Mouse (Mus musculus) heart, embryonic 14.5 days (tissue): ENCODE data around the gene Adipoq. TPM values are rescaled to one million over a fixed set of nuclear protein-coding genes. Genes with fewer than 3 reads are reported as not detected.

Experiments
- ATAC-seq: fragments of 200-750 bp; cut with Nextera tagmentation; 2 replicates; pipeline ENCODE4 v1.8.0; 2017; ENCODE audit warnings: low read depth, moderate TSS enrichment; ENCODE audit not compliant: insufficient number of reproducible peaks, insufficient read depth, low FRiP score
- H3K27ac ChIP-seq, 2 experiments: fragments of 200-500 bp in 1 of 2; fragments of 300-500 bp in 1 of 2; sonication (generic) in 1 of 2; replicated peaks in 1 of 2; 2 replicates each; pipeline ENCODE4 v1.5.1; 2012 to 2014; ENCODE audit warnings: low read depth in 2 of 2, low read length in 2 of 2, control low read depth in 1 of 2, mild to moderate bottlenecking in 1 of 2, mixed read lengths in 1 of 2; ENCODE audit not compliant: control insufficient read depth in 1 of 2, insufficient read depth in 1 of 2
- H3K27me3 ChIP-seq: fragments of 300-500 bp; sonication (generic); 2 replicates; pipeline ENCODE4 v1.6.1; 2014; ENCODE audit warnings: mild to moderate bottlenecking, low read length, control low read depth; ENCODE audit not compliant: control insufficient read depth, insufficient read depth
- H3K36me3 ChIP-seq: fragments of 300-500 bp; sonication (generic); 2 replicates; pipeline ENCODE4 v1.6.1; 2014; ENCODE audit warnings: mild to moderate bottlenecking, control low read depth, low read length, mixed read lengths; ENCODE audit not compliant: control insufficient read depth, insufficient read depth
- H3K4me1 ChIP-seq, 2 experiments: fragments of 200-500 bp in 1 of 2; fragments of 300-500 bp in 1 of 2; sonication (generic) in 1 of 2; 2 replicates each; pipeline ENCODE4 v1.6.1; 2012 to 2014; ENCODE audit warnings: low read length in 2 of 2, control low read depth in 1 of 2, mixed read lengths in 1 of 2; ENCODE audit not compliant: control insufficient read depth in 2 of 2, insufficient read depth in 2 of 2
- H3K4me2 ChIP-seq: fragments of 300-500 bp; sonication (generic); 2 replicates; pipeline ENCODE4 v1.6.1; 2014; ENCODE audit warnings: mild to moderate bottlenecking, low read length
- H3K4me3 ChIP-seq, 2 experiments: fragments of 200-500 bp in 1 of 2; fragments of 300-500 bp in 1 of 2; sonication (generic) in 1 of 2; 2 replicates each; pipeline ENCODE4 v1.5.1; 2012 to 2014; ENCODE audit warnings: low read length in 2 of 2, mild to moderate bottlenecking in 2 of 2, control low read depth in 1 of 2, low read depth in 1 of 2, moderate library complexity in 1 of 2; ENCODE audit not compliant: control insufficient read depth in 1 of 2, insufficient read depth in 1 of 2
- H3K9ac ChIP-seq: fragments of 300-500 bp; sonication (generic); 2 replicates; pipeline ENCODE4 v1.6.1; 2014; ENCODE audit warnings: mild to moderate bottlenecking, low read length
- H3K9me3 ChIP-seq: fragments of 300-500 bp; sonication (generic); 2 replicates; pipeline ENCODE4 v1.6.1; 2016; ENCODE audit warnings: low read length, control low read depth; ENCODE audit not compliant: control insufficient read depth
- WGBS: fragments of 180-500 bp; shearing (Covaris S2); extraction: QIAGEN DNeasy Blood & Tissue Kit; methylation state at CpG from one replicate; pipeline ENCODE4 v1.1.7; 2014; 5-methylcytosine and 5-hydroxymethylcytosine counted together
- polyA plus RNA-seq: library from polyadenylated mRNA; unstranded; fragments of >200 nt; fragmentation: Nextera tagmentation; extraction: Ambion mirVana; gene quantifications from 2 replicates; pipeline ENCODE4 v1.2.1, GENCODE M21; 2014

Gene Adipoq
- polyA plus RNA-seq, 1 experiment from 2014 or later, result 0.15 TPM

DNA sequence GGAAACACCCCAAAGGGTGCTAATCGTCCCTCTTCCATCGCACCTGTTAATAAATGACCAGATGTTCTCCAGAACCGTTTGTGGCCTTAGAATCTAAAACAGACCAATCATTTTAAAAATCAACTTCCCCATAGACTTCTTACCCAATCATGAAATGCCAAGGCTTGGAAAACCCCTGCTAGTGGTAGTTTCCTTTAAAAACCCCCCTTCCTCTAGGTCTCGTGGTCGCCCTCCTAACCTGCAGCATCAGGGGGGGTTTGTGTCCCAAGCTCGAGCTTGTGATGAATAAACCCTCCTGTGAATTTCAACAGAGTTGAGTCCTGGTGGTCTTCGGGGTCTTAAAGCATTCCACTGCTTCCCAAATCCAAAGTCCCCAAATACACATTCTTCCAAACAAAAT lies 41.6 kb downstream of the Adipoq start:
- Histone ChIP-seq H3K27me3 (no peaks in the 10 kb centered on the region), H3K9ac (no peak overlapping the region), H3K4me3 (no peak overlapping the region), H3K9me3 (peaks cover 5% of the 10 kb centered on the region; the same call in 1 of the 2 replicates), H3K36me3 (no peaks in the 10 kb centered on the region), H3K4me1 (no peaks in the 10 kb centered on the region), H3K27ac (no peak overlapping the region), H3K4me2 (no peak overlapping the region)
- WGBS, result 66% methylated on average over 7 of the region's 7 CpGs
- no peak for ATAC-seq

DNA sequence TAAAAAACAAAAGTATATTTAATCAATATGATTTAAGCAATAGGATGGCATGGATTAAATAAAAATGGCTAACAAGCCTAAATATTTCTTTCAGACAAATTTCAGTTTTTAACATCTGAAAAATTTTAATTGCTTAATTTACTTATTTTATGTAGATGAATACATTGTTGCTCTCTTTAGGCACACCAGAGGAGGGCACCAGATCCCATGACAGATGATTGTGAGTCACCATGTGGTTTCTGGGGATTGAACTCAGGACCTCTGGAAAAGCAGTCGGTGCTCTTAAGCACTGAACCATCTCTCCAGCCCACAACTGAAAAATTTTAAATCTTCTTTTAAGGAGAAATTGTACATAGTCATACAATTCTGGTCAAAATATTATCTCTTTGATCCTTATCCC lies 43.3 kb downstream of the Adipoq start:
- Histone ChIP-seq H3K4me1 (no peaks in the 10 kb centered on the region), H3K27ac (no peak overlapping the region), H3K4me2 (no peak overlapping the region), H3K4me3 (no peak overlapping the region), H3K9ac (no peak overlapping the region), H3K9me3 (peaks cover 5% of the 10 kb centered on the region; the same call in 1 of the 2 replicates), H3K36me3 (no peaks in the 10 kb centered on the region), H3K27me3 (no peaks in the 10 kb centered on the region)
- ATAC-seq, result no peak
- WGBS, result 83% methylated on average over 1 of the region's 1 CpGs

DNA sequence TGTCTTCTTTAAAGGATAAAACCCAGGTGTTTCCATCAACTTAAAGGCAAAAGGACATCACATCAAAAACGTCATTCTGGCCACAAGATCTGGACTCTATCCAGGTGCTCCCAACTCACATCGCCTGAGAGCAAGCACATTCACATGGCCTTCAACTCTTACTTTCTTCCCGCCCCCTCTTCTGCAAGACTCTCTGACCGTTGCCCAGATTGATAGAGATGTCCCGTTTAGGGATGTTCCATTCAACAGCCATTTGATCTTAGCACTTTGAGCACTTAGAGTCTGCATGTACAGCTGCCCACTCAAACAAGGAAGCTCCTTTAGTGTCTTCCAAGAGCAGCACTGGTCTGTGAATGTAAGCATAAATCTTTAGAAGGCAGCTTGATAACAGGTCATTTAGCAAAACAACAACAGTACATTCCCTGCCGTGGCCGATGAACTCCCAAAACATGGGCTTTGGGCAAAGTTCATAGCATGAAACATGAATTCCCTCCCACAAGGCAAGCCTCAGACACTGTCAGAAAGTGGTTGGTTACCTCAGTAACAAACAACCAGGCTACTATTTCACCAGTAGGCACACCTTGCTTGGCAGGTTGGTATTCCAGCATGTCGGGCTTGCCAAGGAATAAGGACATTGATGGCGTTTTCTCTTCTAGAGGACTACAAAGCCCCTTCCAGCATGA lies 45.4 kb downstream of the Adipoq start:
- Histone ChIP-seq H3K27me3 (no peaks in the 10 kb centered on the region), H3K9me3 (peaks cover 5% of the 10 kb centered on the region; the same call in 1 of the 2 replicates), H3K4me1 (no peaks in the 10 kb centered on the region), H3K4me2 (no peak overlapping the region), H3K27ac (no peak overlapping the region), H3K4me3 (no peak overlapping the region), H3K9ac (no peak overlapping the region), H3K36me3 (no peaks in the 10 kb centered on the region)
- ATAC-seq, result no peak
- 71% methylated on average over 9 of the region's 9 CpGs for WGBS

DNA sequence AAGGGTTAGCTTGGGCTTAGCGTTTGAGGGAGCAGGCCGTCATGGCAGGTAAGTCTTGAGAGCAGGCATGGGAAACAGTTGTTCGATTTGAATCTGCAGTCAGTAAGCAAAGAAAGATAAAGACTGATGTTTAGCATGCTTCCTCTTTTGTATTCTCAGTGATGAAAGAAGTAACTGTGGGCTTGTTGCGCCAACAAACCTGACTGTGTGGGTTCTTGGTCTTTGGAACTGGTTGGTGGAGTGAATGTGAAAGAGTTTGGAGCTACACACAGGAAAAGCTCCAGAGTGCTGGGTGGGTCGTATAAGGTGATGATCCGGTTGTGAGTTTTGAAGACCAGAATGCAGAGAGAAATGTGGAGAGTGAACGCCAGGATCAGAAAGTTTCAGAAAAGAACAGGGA lies 49.3 kb downstream of the Adipoq start:
- H3K27ac ChIP-seq, result no peak overlapping the region
- WGBS, result 81% methylated on average over 7 of the region's 7 CpGs
- no peak overlapping the region for H3K4me3 ChIP-seq
- ATAC-seq, result no peak
- no peaks in the 10 kb centered on the region for H3K9me3 ChIP-seq
- no peak overlapping the region for H3K9ac ChIP-seq
- no peak overlapping the region for H3K4me2 ChIP-seq
- no peaks in the 10 kb centered on the region for H3K27me3 ChIP-seq
- no peaks in the 10 kb centered on the region for H3K36me3 ChIP-seq
- H3K4me1 ChIP-seq, result no peaks in the 10 kb centered on the region

DNA sequence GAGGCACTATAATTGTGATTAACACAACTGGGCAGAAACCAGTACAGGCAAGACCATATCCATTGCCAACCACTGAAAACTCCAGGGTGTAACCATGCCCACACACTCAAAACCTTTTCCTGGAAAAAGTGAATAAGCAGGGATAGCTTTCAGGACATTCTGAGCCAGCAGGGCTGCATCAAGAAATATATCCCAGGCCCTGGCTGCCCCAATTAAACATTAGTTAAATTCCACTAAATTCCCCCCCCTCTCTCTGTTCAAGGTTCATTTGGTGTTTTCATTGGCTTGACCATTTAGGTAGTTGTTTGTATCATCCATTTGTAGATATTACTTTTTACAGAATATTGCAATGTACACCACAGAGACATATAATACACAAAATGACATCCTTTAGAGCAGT lies 50.0 kb downstream of the Adipoq start:
- Histone ChIP-seq H3K4me3 (no peak overlapping the region), H3K4me2 (no peak overlapping the region), H3K36me3 (no peaks in the 10 kb centered on the region), H3K9ac (no peak overlapping the region), H3K9me3 (no peaks in the 10 kb centered on the region), H3K27me3 (no peaks in the 10 kb centered on the region), H3K4me1 (no peaks in the 10 kb centered on the region), H3K27ac (no peak overlapping the region)
- ATAC-seq, result no peak

DNA sequence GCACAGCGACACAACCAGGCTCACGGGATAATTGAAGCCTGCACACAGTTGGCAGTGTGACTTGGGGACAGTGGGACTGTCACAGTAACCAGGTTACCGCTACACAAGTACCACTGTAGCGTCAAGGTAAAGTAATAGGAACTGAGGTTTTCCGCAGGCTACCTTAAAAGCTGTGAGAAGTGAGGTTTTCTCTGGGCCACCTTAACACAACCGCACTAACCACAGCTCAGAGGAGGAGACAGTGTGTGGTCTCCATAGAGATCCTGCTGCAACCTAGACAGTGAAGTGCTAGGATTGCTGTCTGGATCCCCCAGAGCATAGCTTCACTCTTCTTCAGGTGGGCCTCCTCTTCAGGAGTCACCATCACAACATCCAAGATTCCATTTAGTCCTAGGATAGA lies 50.5 kb downstream of the Adipoq start:
- no peak for ATAC-seq
- H3K4me2 ChIP-seq, result no peak overlapping the region
- no peaks in the 10 kb centered on the region for H3K36me3 ChIP-seq
- H3K27me3 ChIP-seq, result no peaks in the 10 kb centered on the region
- no peaks in the 10 kb centered on the region for H3K4me1 ChIP-seq
- no peak overlapping the region for H3K27ac ChIP-seq
- no peak overlapping the region for H3K4me3 ChIP-seq
- H3K9me3 ChIP-seq, result no peaks in the 10 kb centered on the region
- 86% methylated on average over 6 of the region's 6 CpGs for WGBS
- no peak overlapping the region for H3K9ac ChIP-seq

DNA sequence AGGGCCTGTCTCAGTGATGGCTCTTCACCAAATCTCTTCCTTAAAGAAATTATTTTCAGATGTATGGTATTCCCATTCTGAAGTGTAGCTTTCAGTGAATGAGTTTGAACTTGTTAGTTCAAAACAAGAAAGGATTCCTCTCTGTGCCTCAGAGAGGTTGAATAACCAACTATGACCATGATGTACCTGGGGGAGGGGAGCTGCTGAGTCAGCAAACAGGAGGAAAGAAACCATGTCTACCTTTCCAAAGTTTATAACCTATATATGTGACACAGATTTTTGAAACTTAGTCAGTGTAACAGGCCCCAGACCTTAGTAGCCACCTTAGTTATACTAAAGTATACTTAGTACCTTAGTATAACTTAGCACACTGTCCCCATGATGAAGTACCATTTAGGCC lies 55.2 kb downstream of the Adipoq start:
- Histone ChIP-seq H3K4me1 (no peaks in the 10 kb centered on the region), H3K27ac (no peak overlapping the region), H3K4me3 (no peak overlapping the region), H3K9ac (no peak overlapping the region), H3K9me3 (no peaks in the 10 kb centered on the region), H3K4me2 (no peak overlapping the region), H3K27me3 (no peaks in the 10 kb centered on the region), H3K36me3 (no peaks in the 10 kb centered on the region)
- ATAC-seq, result no peak
